Mouse (Mus musculus) embryo, embryonic 10 days (tissue): Measurements from ENCODE around the gene Snapc3.

ENCODE experiments used
- DNase-seq: peaks from one replicate; pipeline ENCODE4 v3.0.0-alpha.2; 2015; ENCODE audit warnings: low spot score

Snapc3 gene

DNA sequence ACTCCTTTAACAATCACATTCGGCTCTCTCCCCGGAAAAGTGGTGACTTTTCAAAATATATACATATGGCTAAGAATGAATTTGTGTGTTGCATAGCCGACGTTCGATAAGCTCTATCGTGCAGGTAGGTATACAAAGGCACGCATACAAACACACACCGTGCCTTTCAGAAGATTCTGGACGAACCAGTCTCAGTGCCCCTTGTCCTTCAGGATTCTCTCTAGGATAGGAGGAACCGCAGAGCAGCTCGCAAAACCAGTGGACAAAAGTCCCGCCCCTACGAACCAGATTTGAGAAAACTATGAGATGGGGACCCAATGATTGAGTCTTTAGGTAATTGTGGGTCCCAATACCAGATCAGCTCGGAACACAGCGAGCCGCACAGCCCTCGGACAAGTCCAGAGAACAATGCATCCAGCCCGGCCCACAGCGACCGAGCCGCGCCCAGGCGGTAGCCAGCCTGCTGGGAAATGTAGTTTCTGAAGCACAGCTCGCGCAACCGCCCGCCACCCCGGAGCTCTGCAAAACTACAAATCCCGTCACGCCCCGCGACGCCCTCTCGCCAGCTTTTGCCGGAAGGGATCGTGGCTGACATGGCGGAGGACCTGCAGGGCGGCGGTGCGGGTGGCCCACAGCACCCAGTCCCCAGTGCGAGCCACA, at the start of gene Snapc3:
Snapc3 (plus strand) TSS at position 565 of the 660 bp plus-strand sequence.
- peak; percentile 98 for DNase-seq

DNA sequence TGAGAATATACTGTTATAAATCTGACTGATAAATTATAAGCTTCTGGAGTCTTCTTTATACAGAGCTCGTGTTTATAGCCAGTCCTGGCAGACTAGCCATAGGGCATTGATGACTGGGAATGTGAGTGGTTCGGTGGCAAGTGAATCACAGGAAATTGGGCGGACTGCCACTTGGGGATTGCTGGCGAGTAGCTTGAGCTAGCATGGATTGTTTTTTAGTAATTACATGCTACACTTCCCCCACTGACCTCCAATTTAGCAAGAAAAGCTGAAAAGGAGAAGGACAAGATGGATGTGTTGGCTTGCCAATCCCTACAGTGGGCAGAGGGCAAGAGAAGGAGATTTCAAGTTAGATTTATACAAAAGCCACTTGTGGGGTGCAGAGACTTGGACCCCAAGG, 44.1 kb upstream of the Snapc3 start:
- no peak for DNase-seq

DNA sequence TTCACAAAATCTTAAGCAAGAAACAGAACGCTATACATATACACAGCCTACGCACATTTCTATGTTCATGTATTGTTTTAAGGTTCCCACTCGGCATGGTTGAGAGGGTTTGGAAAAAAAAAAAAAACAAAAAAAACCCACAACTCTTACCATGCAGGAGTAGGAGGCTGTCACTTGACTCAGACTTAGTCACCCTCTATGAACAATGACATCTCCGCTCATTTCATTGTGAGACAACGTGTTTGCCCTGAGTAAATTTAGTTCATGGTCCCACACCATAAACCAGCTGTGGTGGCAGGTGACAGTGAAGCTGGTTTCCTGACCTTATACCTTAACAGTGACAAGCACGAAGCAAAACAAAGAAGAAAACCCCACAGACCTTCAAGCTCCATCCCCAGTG, 41.9 kb upstream of the Snapc3 start:
- no peak for DNase-seq

DNA sequence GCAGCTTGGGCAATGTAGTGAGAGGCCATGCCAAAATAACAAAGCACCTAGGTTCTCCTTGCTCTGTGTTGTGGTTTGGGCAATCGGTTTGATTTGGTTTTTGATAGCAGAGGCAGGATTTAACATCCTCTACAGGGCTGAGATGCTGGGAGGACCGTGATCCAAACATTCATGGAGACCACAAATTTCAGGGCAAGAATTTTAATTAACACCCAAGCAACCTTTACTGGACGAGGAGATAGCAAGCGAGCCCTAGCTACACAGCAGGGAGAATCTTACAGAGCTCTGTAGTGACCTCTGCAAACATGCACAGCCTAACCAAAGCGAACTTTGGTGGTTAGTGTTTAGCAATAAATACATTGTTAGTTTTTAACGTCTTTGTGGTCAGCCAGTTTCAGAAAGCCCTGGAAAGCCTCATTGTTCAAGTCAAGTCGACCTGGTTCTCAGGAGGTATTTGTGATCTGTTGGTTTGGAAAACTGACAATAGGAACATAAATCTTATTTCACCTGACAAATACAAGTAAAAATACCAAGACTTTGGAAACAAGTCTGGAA, 41.0 kb upstream of the Snapc3 start:
- DNase-seq: no peak

DNA sequence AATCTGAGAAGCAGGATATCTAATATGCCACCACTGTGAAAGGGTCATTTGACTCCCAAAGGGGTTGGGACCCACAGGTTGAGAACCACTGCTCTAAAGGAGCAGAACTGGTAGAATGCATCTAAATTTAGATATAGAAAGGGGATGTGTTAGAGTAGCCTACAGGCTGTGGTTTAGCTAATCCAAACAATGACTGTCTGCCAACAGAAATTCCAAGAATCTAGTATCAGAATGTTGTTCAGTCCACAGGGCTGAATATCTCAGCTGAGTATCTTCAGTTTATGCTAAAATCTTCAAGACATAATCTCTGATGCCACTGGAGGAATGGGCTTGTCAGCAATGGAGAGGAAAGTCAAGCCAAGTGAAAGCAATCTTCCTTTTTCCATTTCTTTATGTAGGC, 38.5 kb upstream of the Snapc3 start:
- DNase-seq: no peak

DNA sequence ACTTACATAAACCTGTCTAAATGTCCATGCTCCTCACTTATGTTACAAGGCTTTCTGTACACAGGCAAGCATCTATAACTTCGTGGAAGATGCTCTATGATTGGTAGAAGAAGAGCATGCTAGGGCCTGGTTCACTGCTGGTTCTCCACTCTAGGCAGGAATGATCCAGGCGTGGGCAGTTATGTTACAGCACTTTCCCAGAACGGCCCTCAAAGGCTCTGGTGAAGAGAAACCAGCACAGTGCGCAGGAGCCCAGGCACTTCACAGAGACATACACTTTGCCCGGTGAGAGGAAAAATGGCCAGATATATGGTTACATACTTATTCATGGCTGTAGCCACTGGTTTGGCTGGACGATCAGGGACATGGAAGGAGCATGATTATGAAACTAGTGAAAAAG, 37.8 kb upstream of the Snapc3 start:
- no peak for DNase-seq

DNA sequence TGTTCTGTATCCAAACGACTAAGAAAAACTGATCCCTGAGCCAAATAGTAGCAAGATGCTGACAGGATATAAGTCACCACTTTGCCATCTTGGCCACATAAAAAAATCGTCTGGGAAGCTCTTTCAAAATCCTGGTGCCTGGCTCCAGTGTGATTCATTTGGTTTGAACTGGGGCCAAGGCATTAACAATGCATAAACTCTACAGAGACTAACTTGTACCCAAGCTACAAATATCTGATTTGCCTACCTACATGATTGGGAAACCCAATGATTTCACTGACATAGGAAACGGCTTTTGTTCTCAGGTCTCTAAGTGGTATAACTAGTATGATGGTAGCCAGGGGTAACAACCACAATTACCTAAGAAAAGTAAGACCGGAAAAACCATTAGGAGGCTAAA, 37.3 kb upstream of the Snapc3 start:
- DNase-seq: no peak

DNA sequence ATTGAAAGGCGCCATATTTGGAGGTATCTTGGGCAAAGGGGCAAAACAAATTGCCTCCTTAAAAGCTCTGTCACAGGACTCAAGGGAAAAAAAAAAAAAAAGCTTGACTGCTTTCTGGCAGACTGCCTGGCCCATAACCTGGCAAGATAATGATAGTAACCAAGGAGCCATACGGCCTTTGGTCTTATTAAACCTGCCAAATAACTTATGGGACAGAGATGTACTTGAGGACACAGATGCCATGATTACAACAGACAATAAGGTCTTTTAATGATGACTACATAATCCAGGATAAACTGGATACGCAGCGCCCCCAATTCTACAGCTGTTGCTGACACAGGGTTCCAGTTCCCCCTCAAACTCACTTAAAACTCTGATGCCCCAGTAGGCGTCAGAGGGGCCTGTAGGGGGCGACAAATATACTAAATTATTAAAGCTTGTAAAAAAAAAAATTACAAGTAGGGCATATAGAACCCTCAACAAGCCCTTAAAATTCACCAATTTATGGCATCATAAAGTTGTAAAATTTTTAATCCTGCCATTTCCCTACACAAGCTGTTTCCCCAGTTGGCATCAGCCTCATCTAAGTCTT, 33.5 kb upstream of the Snapc3 start:
- no peak for DNase-seq

DNA sequence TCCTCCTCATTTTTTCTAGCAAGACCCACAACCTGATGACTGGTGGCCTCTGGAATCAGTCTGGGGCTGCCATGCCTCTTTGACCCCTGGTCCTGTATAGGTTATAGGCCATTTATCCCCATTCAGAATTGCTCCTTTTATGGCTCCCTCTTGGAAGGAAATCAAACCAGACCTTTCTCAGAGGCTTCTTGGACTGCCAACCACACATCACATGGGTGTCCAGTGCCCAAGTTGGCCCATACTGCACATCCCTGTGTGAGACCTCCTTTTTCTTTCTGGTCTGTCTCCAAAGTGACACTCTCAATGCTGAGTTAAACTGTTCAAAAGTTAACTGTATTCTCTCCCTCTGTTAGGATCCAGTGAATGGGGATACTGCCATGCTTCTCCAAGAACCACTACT, 32.4 kb upstream of the Snapc3 start:
- no peak for DNase-seq

DNA sequence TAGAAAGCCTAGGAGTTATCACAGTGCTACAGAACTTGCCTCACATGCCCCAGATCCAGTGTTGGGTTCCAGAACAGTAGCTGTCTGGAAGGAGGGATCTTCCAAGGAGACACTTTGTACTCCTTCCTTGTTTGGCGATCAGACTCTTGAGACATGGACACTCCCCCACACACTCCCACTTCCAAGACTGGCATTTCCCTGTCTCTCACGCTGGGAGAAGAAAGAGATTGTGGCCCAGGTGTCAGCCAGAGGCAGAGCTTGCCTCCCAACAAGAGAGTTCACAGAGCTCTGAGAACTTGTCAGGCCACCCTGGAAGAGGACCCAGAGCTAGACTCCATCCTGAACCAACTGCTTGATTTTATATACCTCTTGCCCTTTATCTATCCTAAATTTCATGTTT, 27.0 kb upstream of the Snapc3 start:
- no peak for DNase-seq

DNA sequence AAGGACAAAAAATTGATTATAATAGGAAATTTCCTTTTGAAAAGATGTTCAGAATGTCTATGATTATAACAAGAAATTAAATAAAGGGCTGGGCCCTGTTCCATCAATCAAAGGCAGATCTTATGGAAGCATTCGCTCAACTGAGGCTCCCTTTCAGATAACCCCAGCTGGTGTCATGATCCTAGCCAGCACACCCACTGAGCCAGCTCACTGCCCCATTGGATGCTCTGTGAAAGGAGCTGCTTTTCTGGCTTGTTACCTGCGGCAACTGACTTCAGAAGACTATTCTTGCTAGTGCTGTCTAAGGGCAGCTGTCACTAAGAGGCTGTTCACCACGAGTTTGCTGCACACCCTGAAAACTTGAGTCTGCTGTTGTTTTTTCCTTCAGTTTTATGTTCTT, 25.6 kb upstream of the Snapc3 start:
- DNase-seq: no peak

DNA sequence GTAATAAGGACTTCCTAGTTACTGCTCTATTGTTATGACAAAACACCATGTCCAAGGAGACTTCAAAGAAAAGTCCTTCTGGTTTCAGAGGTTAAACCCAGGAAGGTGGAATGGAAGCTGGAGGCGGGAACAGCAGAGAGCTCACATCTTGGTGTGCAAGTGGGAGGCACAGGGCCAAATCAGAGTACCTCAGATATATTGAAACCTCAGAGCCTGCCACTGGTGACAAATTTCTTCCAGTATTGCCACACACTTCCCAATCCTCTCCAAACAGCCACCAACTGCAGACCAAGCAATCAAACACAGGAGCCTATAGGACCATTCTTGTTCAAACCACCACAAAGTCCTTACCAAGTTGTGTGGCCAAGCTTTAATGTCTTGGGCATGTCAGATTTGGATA, 23.8 kb upstream of the Snapc3 start:
- DNase-seq: no peak

DNA sequence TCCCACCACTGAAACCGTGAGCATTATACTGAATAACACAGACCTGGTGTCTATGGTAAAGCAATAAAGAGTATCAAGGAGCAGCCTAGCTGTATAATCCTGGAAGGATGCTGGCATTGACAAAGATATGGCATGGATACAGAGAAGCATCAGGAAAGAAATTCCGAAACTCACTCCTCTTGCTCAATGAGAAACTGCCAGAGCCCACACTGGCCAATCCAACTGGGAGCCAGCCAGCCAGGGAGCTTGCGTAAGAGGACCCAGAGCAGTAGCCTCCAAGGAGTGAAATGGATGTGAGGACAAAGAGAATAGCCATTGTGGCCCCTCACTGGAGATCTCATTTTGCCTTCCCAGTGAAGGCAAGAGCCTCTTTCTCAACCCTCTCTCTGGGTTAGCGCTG, 21.2 kb upstream of the Snapc3 start:
- no peak for DNase-seq

DNA sequence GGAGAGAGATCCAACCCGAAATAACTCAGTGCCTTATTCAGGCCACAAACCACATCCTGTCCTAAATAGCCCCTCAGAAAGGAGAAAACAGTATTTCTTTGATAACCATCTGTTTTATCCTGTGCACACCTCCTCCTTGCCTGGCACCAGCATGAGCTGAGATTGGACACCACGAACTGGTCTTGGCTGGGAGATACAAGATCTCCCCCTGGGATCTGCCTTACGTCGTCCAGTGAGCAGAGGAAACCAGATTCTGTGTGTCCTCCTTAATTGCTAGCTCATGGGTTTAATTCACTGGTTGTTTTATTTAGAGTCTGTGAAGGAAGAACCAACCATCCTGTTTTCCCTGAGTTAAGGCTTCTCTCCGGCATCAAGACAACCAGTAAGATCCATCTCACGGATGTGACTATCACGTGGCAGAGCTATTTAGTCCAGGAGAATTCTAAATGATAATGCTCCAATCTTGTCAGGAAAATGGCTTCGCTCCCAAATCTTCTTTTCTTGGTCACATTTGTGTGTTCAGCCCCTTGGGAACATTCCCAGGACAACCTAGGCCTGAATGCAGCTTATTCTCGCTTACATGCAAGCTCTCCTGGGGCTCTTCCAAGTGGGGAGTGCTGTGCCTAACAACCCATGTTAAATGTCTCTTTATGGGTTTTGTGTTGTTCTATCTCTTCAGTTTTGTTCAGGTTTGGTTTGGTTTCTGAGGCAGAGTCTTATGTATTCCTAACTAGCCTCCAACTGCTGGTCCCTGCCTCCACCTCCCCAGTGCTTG, 20.3 kb upstream of the Snapc3 start:
- DNase-seq: no peak

DNA sequence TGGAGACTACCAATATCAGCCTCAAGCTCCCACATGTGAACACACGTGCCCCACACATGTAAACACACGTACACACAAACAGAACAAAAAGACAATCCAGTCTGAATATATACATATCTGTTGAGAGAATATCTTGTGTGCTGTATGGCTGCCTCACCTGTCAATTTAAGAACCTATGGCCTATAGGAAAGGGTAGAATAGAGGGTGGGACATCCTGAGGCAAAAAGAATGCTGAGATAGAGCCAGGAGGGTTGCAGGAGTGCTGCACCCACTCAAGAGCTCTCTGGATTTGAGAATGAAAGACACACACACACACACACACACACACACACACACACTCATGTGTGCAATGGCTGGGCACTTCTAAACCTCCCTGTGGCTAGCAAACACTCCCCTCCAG, 19.0 kb upstream of the Snapc3 start:
- peak; percentile 14 for DNase-seq

DNA sequence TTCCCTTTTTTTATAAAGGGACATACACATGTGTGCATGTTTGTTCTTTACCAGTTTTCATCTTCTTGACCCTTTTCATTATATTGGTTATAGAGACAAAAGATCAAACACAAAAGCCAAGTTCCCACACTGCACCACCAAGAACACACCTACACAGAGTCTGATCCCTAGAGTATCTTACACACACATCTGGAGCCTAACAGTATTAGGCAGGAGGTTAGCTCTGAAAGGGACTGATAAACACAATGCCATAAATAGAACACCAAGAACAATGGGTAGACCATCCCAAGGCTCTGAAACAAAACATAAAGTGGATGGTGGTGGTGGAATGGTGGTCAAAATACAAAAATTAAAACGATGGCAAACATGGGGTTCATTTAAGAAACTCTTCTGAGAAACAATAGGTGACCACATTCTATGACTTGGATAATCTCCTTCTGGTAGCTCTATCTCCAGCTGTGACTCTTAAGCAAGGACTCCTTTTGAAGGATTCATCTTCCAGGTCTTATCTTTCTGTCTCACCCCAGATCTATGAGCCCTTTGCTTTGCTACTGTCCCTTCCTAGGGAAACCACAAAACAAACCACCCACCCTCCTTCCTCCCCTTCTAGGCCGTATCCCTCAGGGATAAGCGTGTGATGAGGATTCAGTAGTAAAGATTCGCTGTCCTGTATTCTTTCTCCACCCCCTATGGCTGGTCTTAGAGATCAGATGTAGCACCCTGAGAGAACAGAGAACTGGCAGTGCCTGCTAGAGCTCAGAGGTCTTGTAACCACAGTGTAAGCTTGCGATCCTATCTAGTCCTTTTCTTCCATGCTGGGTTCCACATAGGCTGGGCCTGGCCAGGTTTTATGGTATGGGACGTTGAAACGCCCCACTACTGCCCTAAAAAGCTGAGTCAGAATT, 16.6 kb upstream of the Snapc3 start:
- no peak for DNase-seq

DNA sequence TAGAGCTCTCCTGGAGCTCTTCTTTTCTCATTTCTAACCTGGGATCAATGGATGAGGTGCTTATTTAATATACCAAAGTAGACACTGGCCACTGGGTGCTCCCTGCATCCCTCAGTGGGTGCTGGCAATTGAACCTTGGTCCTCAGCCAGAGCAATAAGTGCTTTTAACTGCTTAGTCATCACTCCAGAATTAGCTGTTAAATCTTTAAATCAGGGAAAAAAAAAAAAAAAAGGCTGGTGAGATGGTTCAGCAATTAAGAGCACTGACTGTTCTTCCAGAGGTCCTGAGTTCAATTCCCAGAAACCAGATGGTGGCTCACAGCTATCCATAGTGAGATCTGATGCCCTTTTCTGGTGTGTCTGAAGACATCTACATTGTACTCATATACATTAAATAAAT, 15.8 kb upstream of the Snapc3 start:
- DNase-seq: no peak

DNA sequence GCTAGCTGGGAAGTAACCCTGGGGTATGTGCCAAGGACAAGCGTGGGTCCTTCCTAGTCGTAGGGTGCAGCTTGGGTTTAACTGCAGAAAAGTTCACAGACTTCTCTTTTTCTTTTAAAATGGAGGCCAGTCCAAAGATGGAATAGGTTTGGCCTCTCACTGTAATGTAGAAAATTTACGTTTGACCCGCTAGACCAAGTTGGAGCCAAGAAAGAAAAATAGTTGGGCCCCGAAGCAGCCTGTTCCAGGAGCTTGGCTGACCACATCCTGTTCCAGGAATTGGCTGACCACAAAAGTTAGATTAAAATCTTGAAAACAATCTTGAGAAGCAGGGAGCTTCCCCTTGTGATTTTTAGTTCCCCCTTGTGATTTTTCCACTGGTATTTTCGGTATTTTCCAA, 9.8 kb upstream of the Snapc3 start:
- no peak for DNase-seq

DNA sequence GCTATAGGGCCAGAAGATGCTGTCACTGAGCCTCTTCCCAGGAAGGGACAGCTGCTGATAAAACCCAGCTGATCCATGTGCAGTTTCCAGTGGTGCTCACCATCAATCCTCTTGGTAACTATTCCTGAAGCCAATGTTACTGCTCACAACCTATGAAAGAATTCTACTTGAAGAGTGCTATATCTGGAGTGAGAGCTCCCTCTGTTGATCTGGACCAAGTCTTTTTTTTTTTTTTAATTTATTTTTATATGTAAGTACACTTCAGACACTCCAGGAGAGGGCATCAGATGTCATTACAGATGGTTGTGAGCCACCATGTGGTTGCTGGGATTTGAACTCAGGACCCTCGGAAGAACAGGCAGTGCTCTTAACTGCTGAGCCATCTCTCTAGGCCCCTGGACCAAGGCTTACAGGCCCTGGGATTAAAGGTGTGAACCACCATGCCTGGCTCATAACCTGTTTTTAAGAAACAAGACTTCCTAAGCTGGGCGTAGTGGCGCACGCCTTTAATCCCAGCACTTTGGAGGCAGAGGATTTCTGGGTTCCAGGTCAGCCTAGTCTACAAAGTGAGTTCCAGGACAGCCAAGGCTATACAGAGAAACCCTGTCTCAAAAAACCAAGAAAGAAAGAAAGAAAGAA, 7.5 kb upstream of the Snapc3 start:
- no peak for DNase-seq

DNA sequence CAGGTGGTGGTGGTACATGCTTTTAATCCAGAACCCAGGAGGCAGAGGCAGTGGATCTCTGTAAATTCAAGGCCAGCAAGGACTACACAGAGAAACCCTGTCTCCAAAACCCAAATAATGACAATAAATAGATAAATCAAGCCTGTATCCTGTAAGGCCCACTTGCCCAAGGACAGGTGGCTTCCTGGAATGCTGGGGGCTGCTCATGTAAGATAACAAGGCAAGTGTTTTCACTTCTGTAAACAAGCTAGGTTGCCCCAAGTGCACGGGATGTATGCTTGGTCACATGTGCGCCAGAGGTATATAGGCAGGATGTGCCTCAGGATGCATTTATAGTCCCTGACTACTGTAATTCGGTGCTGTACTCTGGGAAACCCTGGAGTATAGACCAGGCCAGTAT, 5.5 kb upstream of the Snapc3 start:
- DNase-seq: no peak

DNA sequence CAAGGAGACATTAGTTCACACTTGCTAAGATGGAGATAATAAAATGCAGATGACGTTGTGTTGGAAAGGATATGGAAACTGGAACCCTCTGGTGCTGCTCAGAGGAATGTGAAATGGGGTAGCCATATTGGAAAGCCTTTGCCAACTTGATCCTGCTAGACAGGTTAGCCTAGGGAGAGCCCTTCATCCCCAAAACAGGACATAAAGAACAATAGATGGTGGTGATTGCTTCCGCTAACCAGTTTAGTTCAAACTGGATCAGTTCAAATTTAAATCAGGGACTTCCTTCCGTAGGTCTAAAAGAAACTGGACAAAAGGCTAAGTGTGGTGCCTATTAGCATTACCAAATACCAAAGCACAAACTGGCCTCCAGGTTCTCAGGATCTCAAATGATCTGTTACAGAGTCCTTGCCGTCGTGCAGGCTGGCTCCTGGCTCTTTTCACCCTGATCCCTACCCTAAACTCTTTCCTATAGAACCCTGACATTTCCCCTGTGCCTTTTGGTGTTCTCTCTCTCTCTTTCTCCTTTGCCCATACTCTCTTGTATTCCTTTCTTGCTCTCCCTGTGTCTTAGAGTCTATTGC, 3.2 kb upstream of the Snapc3 start:
- DNase-seq: no peak
